Mouse (Mus musculus) brain, embryonic 14.5 days (tissue): ENCODE results near the gene Osbpl5.
"Not testable (repeated sequence)": the region's sequence is repeated elsewhere in the genome, so short reads cannot be mapped to it uniquely, and the experiment has no call there.

Experiments
- CTCF ChIP-seq: fragments of 200-500 bp; IDR thresholded peaks from 2 replicates; pipeline ENCODE4 v1.5.1; 2012; ENCODE audit warnings: inconsistent platforms, mild to moderate bottlenecking, moderate library complexity, borderline replicate concordance; ENCODE audit not compliant: insufficient read depth, insufficient read length; ENCODE audit errors: extremely low read depth
- POLR2A ChIP-seq: fragments of 200-500 bp; IDR thresholded peaks from 2 replicates; pipeline ENCODE4 v1.6.1; 2012; ENCODE audit warnings: mild to moderate bottlenecking, inconsistent platforms, borderline replicate concordance; ENCODE audit not compliant: poor library complexity, insufficient read depth, insufficient read length, severe bottlenecking; ENCODE audit errors: extremely low read depth

GRCm38 (mm10) chr7:143649769-143650346, 106.9 kb downstream of the Osbpl5 start:
- TF ChIP-seq POLR2A, CTCF: not testable (repeated sequence)
